Mouse (Mus musculus) MEL (cell line): Measurements from ENCODE around the gene Prodh2. TPM values are rescaled to one million over a fixed set of nuclear protein-coding genes. Genes with fewer than 3 reads are reported as not detected.

Source experiments
- DNase-seq: peaks from one replicate; pipeline ENCODE4 v3.0.0; 2011; ENCODE audit warnings: low read depth, low spot score
- H3K27ac ChIP-seq: 2 replicates; pipeline ENCODE4 v1.5.1; 2012; ENCODE audit warnings: low read depth, mild to moderate bottlenecking, control low read depth, low read length, moderate library complexity; ENCODE audit not compliant: control insufficient read depth
- H3K27me3 ChIP-seq, 2 experiments: fragments of 150-350 bp in 1 of 2; sonication (generic) in 1 of 2; 2 replicates each; pipeline ENCODE4 v1.6.1; 2012; ENCODE audit warnings: low read length in 2 of 2, mild to moderate bottlenecking in 2 of 2, improper control_type of control experiment in 1 of 2, moderate library complexity in 1 of 2; ENCODE audit not compliant: insufficient read depth in 2 of 2, control insufficient read depth in 1 of 2
- H3K36me3 ChIP-seq, 2 experiments: 2 replicates each; pipeline ENCODE4 v1.6.1; 2012 to 2014; ENCODE audit warnings: low read length in 2 of 2, improper control_type of control experiment in 1 of 2, inconsistent platforms in 1 of 2, mild to moderate bottlenecking in 1 of 2; ENCODE audit not compliant: insufficient read depth in 2 of 2, control insufficient read depth in 1 of 2
- H3K4me1 ChIP-seq, 2 experiments: fragments of 150-350 bp in 1 of 2; sonication (generic) in 1 of 2; 2 replicates each; pipeline ENCODE4 v1.6.1; 2012; ENCODE audit warnings: low read length in 2 of 2, improper control_type of control experiment in 1 of 2, mild to moderate bottlenecking in 1 of 2; ENCODE audit not compliant: insufficient read depth in 2 of 2, control insufficient read depth in 1 of 2
- H3K4me3 ChIP-seq, 2 experiments: fragments of 150-350 bp in 1 of 2; sonication (generic) in 1 of 2; 2 replicates each; pipeline ENCODE4 v1.5.1; 2012; ENCODE audit warnings: low read depth in 2 of 2, low read length in 2 of 2, mild to moderate bottlenecking in 2 of 2, moderate library complexity in 2 of 2, control low read depth in 1 of 2, improper control_type of control experiment in 1 of 2; ENCODE audit not compliant: control insufficient read depth in 1 of 2, insufficient read depth in 1 of 2
- H3K79me2 ChIP-seq: 2 replicates; pipeline ENCODE4 v1.6.1; 2012; ENCODE audit warnings: mild to moderate bottlenecking, low read length, moderate library complexity; ENCODE audit not compliant: control insufficient read depth, poor library complexity, insufficient read depth
- H3K9ac ChIP-seq: 2 replicates; pipeline ENCODE4 v1.6.1; 2012; ENCODE audit warnings: low read depth, mild to moderate bottlenecking, control low read depth, low read length, moderate library complexity; ENCODE audit not compliant: control insufficient read depth, poor library complexity, severe bottlenecking
- H3K9me3 ChIP-seq: fragments of 150-350 bp; sonication (generic); replicated peaks from 2 replicates; pipeline ENCODE4 v1.6.1; 2012; ENCODE audit warnings: mild to moderate bottlenecking, low read length, improper control_type of control experiment, moderate library complexity; ENCODE audit not compliant: insufficient read depth
- CHD1 ChIP-seq: IDR thresholded peaks from 2 replicates; pipeline ENCODE4 v1.6.1; 2012; ENCODE audit warnings: low read depth, mild to moderate bottlenecking, inconsistent platforms, low read length, improper control_type of control experiment
- CHD2 ChIP-seq: IDR thresholded peaks from 2 replicates; pipeline ENCODE4 v1.6.1; 2011; ENCODE audit warnings: low read length, improper control_type of control experiment
- EP300 ChIP-seq, 2 experiments: IDR thresholded peaks; 2 replicates each; pipeline ENCODE4 v1.6.1; 2011; ENCODE audit warnings: improper control_type of control experiment in 2 of 2, low read length in 2 of 2, low read depth in 1 of 2, mild to moderate bottlenecking in 1 of 2
- GABPA ChIP-seq: IDR thresholded peaks from 2 replicates; pipeline ENCODE4 v1.6.1; 2012; ENCODE audit warnings: low read depth, mild to moderate bottlenecking, inconsistent platforms, low read length, improper control_type of control experiment, moderate library complexity
- GATA1 ChIP-seq: IDR thresholded peaks from 2 replicates; pipeline ENCODE4 v1.6.1; 2011; ENCODE audit warnings: low read depth, low read length, improper control_type of control experiment
- HCFC1 ChIP-seq: IDR thresholded peaks from 2 replicates; pipeline ENCODE4 v1.6.1; 2012; ENCODE audit warnings: low read depth, mild to moderate bottlenecking, inconsistent platforms, low read length, improper control_type of control experiment, moderate library complexity
- MAFK ChIP-seq: IDR thresholded peaks from 2 replicates; pipeline ENCODE4 v1.6.1; 2011; ENCODE audit warnings: low read depth, mild to moderate bottlenecking, low read length, improper control_type of control experiment, borderline replicate concordance
- MEF2A ChIP-seq: IDR thresholded peaks from 2 replicates; pipeline ENCODE4 v1.6.1; 2014; ENCODE audit warnings: low read depth, mild to moderate bottlenecking, inconsistent platforms, low read length, improper control_type of control experiment; ENCODE audit not compliant: poor library complexity, insufficient replicate concordance, severe bottlenecking; ENCODE audit errors: extremely low read depth
- MXI1 ChIP-seq: IDR thresholded peaks from 2 replicates; pipeline ENCODE4 v1.6.1; 2011; ENCODE audit warnings: mild to moderate bottlenecking, low read depth, low read length, improper control_type of control experiment
- MYB ChIP-seq: IDR thresholded peaks from 2 replicates; pipeline ENCODE4 v1.6.1; 2011; ENCODE audit warnings: mild to moderate bottlenecking, low read depth, low read length, improper control_type of control experiment
- MYC ChIP-seq: IDR thresholded peaks from 2 replicates; pipeline ENCODE4 v1.6.1; 2011; ENCODE audit warnings: low read depth, mild to moderate bottlenecking, low read length, improper control_type of control experiment, moderate library complexity
- POLR2AphosphoS2 ChIP-seq: IDR thresholded peaks from 2 replicates; pipeline ENCODE4 v1.6.1; 2011; ENCODE audit warnings: low read length, improper control_type of control experiment
- SMC3 ChIP-seq: IDR thresholded peaks from 2 replicates; pipeline ENCODE4 v1.6.1; 2011; ENCODE audit warnings: low read depth, low read length, improper control_type of control experiment
- TCF12 ChIP-seq: IDR thresholded peaks from 2 replicates; pipeline ENCODE4 v1.6.1; 2014; ENCODE audit warnings: low read depth, mild to moderate bottlenecking, inconsistent platforms, low read length, improper control_type of control experiment, moderate library complexity
- USF2 ChIP-seq, 2 experiments: IDR thresholded peaks; 2 replicates each; pipeline ENCODE4 v1.6.1; 2011 to 2012; ENCODE audit warnings: improper control_type of control experiment in 2 of 2, low read length in 2 of 2, borderline replicate concordance in 1 of 2, inconsistent platforms in 1 of 2, low read depth in 1 of 2, mild to moderate bottlenecking in 1 of 2; ENCODE audit not compliant: insufficient read depth in 1 of 2
- ZMIZ1 ChIP-seq: IDR thresholded peaks from 2 replicates; pipeline ENCODE4 v1.6.1; 2012; ENCODE audit warnings: low read depth, mild to moderate bottlenecking, inconsistent platforms, low read length, improper control_type of control experiment, moderate library complexity
- polyA plus RNA-seq, 2 experiments: library from polyadenylated mRNA; stranded (reverse) in 1 of 2; unstranded in 1 of 2; fragments of >175 nt in 1 of 2; fragments of >200 nt in 1 of 2; gene quantifications; 2 replicates each; pipeline versions ENCODE4 v1.2.1 to v1.2.4; 2012; ENCODE audit warnings: low replicate concordance in 2 of 2, low read depth in 1 of 2; ENCODE audit not compliant: insufficient read length in 2 of 2, insufficient read depth in 1 of 2, missing spikeins in 1 of 2
- total RNA-seq: library from RNA; depleted of rRNA; stranded (reverse); fragments of 300-350 nt; gene quantifications from 2 replicates; pipeline ENCODE4 v1.2.3, GENCODE M21; 2012

Gene Prodh2
- total and polyA plus RNA-seq, 3 experiments: not detected

GRCm38 (mm10) chr7:30463568-30463967, 29.9 kb upstream of the Prodh2 start:
- Histone ChIP-seq H3K4me1 (no peaks in the 10 kb centered on the region), H3K27ac (no peak overlapping the region), H3K9ac (no peak overlapping the region), H3K36me3 (no peaks in the 10 kb centered on the region), H3K79me2 (no peaks in the 10 kb centered on the region), H3K27me3 (peaks cover 0 to 1% of the 10 kb centered on the region in 2 experiments), H3K4me3 (no peak overlapping the region), H3K9me3 (no peaks in the 10 kb centered on the region)
- TF ChIP-seq MYC (no peak), ZMIZ1 (no peak), SMC3 (no peak), TCF12 (no peak), HCFC1 (no peak), MEF2A (no peak), GATA1 (no peak), MAFK (no peak), GABPA (no peak), EP300 (IDR thresholded peaks at IDR 0.05; ENCODE audit: low read depth in 1 of 2, low read length in 2 of 2) (no peak), CHD1 (no peak), MYB (no peak)
- DNase-seq: no peak

GRCm38 (mm10) chr7:30463996-30464395, 29.4 kb upstream of the Prodh2 start:
- H3K27me3 ChIP-seq: peaks cover 0 to 1% of the 10 kb centered on the region in 2 experiments
- no peaks in the 10 kb centered on the region for H3K4me1 ChIP-seq
- DNase-seq: no peak
- H3K79me2 ChIP-seq: no peaks in the 10 kb centered on the region
- H3K9me3 ChIP-seq: no peaks in the 10 kb centered on the region
- no peaks in the 10 kb centered on the region for H3K36me3 ChIP-seq
- no peak for TF ChIP-seq CHD2
- TF ChIP-seq HCFC1: no peak
- TF ChIP-seq MXI1: no peak
- no peak for TF ChIP-seq USF2 (IDR thresholded peaks at IDR 0.05; ENCODE audit: borderline replicate concordance in 1 of 2, insufficient read depth in 1 of 2, low read depth in 1 of 2, low read length in 2 of 2)
- no peak for TF ChIP-seq MEF2A
- no peak for TF ChIP-seq POLR2AphosphoS2
- TF ChIP-seq, all 39 proteins: peak for 0
- no peak overlapping the region for H3K27ac ChIP-seq
- no peak overlapping the region for H3K4me3 ChIP-seq
- no peak overlapping the region for H3K9ac ChIP-seq
